Mouse (Mus musculus): Measurements from ENCODE around the gene Sytl4.

- TF ChIP-seq CTCF (IDR thresholded peaks at IDR 0.05) = no peak
- no peak for TF ChIP-seq EP300 (IDR thresholded peaks at IDR 0.05)
Measured at GRCm38 (mm10) chrX:133960617-133961016, 21.0 kb downstream of the Sytl4 start.
